Mouse (Mus musculus): ENCODE measurements around the gene Tjp3.

Tjp3 gene

GRCm38 (mm10) chr10:81291511-81292104 is at the start of gene Tjp3:
Tjp3 (minus strand) TSS chr10:81291581.
- DNase-seq, result no peak

- DNase-seq, result no peak
Observed at GRCm38 (mm10) chr10:81340551-81341332, 49.4 kb upstream of the Tjp3 start.

GRCm38 (mm10) chr10:81336558-81336957 is 45.2 kb upstream of the Tjp3 start:
- no peak for DNase-seq

- no peak for DNase-seq
Observed at GRCm38 (mm10) chr10:81335393-81336340, 44.3 kb upstream of the Tjp3 start.

- no peak for DNase-seq
Observed at GRCm38 (mm10) chr10:81334324-81334723, 42.9 kb upstream of the Tjp3 start.

- no peak for DNase-seq
Observed at GRCm38 (mm10) chr10:81332277-81332676, 40.9 kb upstream of the Tjp3 start.

- no peak for DNase-seq
Observed at GRCm38 (mm10) chr10:81330007-81330406, 38.6 kb upstream of the Tjp3 start.

- DNase-seq, result no peak
Observed at GRCm38 (mm10) chr10:81329194-81329975, 38.0 kb upstream of the Tjp3 start.

- DNase-seq, result no peak
Observed at GRCm38 (mm10) chr10:81328386-81328785, 37.0 kb upstream of the Tjp3 start, which contains the start of gene Tbxa2r. Tbxa2r (plus strand) TSS chr10:81328731.

GRCm38 (mm10) chr10:81327959-81328358 is 36.6 kb upstream of the Tjp3 start:
- no peak for DNase-seq

- DNase-seq, result no peak
Observed at GRCm38 (mm10) chr10:81326858-81327257, 35.5 kb upstream of the Tjp3 start.

GRCm38 (mm10) chr10:81325781-81326180 is 34.4 kb upstream of the Tjp3 start:
- no peak for DNase-seq

- no peak for DNase-seq
Observed at GRCm38 (mm10) chr10:81325176-81325575, 33.8 kb upstream of the Tjp3 start.

GRCm38 (mm10) chr10:81323791-81324530 is 32.6 kb upstream of the Tjp3 start:
- no peak for DNase-seq

- no peak for DNase-seq
Observed at GRCm38 (mm10) chr10:81323141-81323775, 31.9 kb upstream of the Tjp3 start.

GRCm38 (mm10) chr10:81322444-81322843 is 31.1 kb upstream of the Tjp3 start:
- no peak for DNase-seq

GRCm38 (mm10) chr10:81321436-81321835 is 30.1 kb upstream of the Tjp3 start:
- no peak for DNase-seq

- peak; percentile 100 for DNase-seq
Observed at GRCm38 (mm10) chr10:81320550-81321347, 29.4 kb upstream of the Tjp3 start, which contains the start of gene Cactin. Cactin (plus strand) TSS chr10:81321103.

- no peak for DNase-seq
Observed at GRCm38 (mm10) chr10:81319741-81320549, 28.6 kb upstream of the Tjp3 start.

All from right cerebral cortex, adult 18-20 months (tissue).